Mouse (Mus musculus): ENCODE measurements at regions not wholly inside any gene's neighbourhood (a gene's known extent, or its start where the extent isn't known, plus 50 kb on each side); places are given as distances from the start of the nearest gene placed in this dataset.
"Not testable (repeated sequence)": the region's sequence is repeated elsewhere in the genome, so short reads cannot be mapped to it uniquely, and the experiment has no call there.

- Histone ChIP-seq H3K9me3 (ENCODE audit: low read length) (no peaks in the 10 kb centered on the region), H3K4me3 (ENCODE audit: low read depth, low read length) (no peak overlapping the region), H3K27me3 (ENCODE audit: insufficient read depth, low read length) (no peaks in the 10 kb centered on the region), H3K9ac (no peak overlapping the region), H3K4me1 (ENCODE audit: insufficient read depth) (no peaks in the 10 kb centered on the region), H3K36me3 (ENCODE audit: insufficient read depth) (no peaks in the 10 kb centered on the region), H3K4me2 (ENCODE audit: low read depth) (no peak overlapping the region), H3K27ac (ENCODE audit: low read depth, low read length) (no peak overlapping the region)
- DNase-seq (no peak), ATAC-seq (no peak)
- TF ChIP-seq CTCF (IDR thresholded peaks at IDR 0.05; ENCODE audit: low read depth), result no peak
These were observed 76.1 kb upstream of the Rack1 start for GRCm38 (mm10) chr11:48724068-48724467.

DNA sequence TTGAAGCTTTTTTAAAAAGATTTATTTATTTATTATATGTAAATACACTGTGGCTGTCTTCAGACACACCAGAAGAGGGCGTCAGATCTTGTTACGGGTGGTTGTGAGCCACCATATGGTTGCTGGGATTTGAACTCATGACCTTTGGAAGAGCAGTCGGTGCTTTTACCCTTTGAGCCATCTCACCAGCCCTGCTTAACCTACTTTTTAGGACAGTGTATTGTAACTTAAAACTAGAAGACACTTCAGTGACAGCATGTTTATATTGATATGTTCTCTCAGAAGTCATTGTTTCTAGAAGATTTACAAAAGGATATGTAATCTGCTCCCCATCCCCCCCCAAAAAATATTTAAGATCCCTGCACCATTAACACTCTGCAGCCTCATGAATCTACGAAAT, 69.3 kb upstream of the Rack1 start:
- not testable (repeated sequence) for H3K4me3 ChIP-seq (ENCODE audit: low read depth, low read length); H3K27me3 ChIP-seq (ENCODE audit: insufficient read depth, low read length); H3K27ac ChIP-seq (ENCODE audit: low read depth, low read length); H3K36me3 ChIP-seq (ENCODE audit: insufficient read depth); H3K9ac ChIP-seq; H3K4me2 ChIP-seq (ENCODE audit: low read depth); ATAC-seq; DNase-seq; H3K4me1 ChIP-seq (ENCODE audit: insufficient read depth); H3K9me3 ChIP-seq (ENCODE audit: low read length)
- WGBS, result 81% methylated on average over 4 of the region's 4 CpGs

DNA sequence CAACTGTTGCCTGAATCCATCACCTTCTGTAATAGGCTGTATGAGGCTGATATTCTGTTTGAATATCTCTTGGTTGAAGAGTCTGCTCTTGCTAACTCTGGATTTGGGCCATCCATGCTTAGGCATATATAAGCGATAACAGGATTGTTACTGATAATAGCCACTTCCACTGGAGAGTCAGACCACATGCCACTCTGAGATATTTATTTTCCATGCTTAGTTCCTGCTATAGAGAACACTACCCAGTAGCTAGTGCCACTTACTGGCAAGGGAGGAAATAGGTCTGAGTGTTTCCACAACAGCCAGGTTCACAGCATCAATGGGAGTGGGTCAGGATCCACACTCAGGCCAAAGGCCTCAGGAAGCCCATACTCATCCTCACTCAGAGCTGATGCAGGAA, 53.6 kb upstream of the Rack1 start:
- no peaks in the 10 kb centered on the region for H3K9me3 ChIP-seq (ENCODE audit: low read length)
- no peaks in the 10 kb centered on the region for H3K36me3 ChIP-seq (ENCODE audit: insufficient read depth)
- no peak for TF ChIP-seq CTCF (IDR thresholded peaks at IDR 0.05; ENCODE audit: low read depth)
- H3K4me2 ChIP-seq (ENCODE audit: low read depth), result no peak overlapping the region
- 98% methylated on average over 1 of the region's 1 CpGs for WGBS
- no peak overlapping the region for H3K27ac ChIP-seq (ENCODE audit: low read depth, low read length)
- H3K27me3 ChIP-seq (ENCODE audit: insufficient read depth, low read length), result no peaks in the 10 kb centered on the region
- ATAC-seq (no peak), DNase-seq (no peak)
- H3K9ac ChIP-seq, result no peak overlapping the region
- H3K4me1 ChIP-seq (ENCODE audit: insufficient read depth), result no peaks in the 10 kb centered on the region
- H3K4me3 ChIP-seq (ENCODE audit: low read depth, low read length), result no peak overlapping the region

DNA sequence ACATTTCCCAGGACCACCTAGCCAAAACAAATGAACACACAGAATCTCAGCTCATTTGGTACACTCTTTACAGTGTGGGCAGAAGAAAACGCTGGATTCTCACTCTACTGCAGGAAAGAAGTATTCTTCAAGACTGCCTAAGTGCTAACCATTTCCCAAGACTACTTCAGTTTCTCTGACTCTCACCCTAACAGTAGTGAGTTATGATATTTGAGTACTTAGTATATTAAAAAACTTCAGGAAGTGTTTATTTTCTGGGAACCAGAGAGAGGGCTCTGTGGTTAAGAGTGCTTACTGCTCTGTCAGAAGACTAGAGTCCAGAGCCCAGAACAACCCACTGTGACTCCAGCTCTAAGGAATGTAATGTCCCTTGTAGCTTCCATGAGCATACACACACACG, 52.1 kb upstream of the Rack1 start:
- Histone ChIP-seq H3K36me3 (ENCODE audit: insufficient read depth) (no peaks in the 10 kb centered on the region), H3K4me2 (ENCODE audit: low read depth) (no peak overlapping the region), H3K27ac (ENCODE audit: low read depth, low read length) (no peak overlapping the region), H3K9ac (no peak overlapping the region), H3K9me3 (ENCODE audit: low read length) (no peaks in the 10 kb centered on the region), H3K27me3 (ENCODE audit: insufficient read depth, low read length) (no peaks in the 10 kb centered on the region), H3K4me1 (ENCODE audit: insufficient read depth) (no peaks in the 10 kb centered on the region), H3K4me3 (ENCODE audit: low read depth, low read length) (no peak overlapping the region)
- 81% methylated on average over 2 of the region's 2 CpGs for WGBS
- no peak for DNase-seq
- no peak for ATAC-seq
- TF ChIP-seq CTCF (IDR thresholded peaks at IDR 0.05; ENCODE audit: low read depth), result no peak
